Mouse (Mus musculus): ENCODE results near the gene Thtpa.

Thtpa gene

GRCm38 (mm10) chr14:55094704-55095231 is at the start of gene Thtpa:
Thtpa (plus strand) TSS chr14:55094784.
- peak; percentile 79 for DNase-seq

GRCm38 (mm10) chr14:55047971-55048531 is 46.5 kb upstream of the Thtpa start:
- no peak for DNase-seq

- no peak for DNase-seq
Observed at GRCm38 (mm10) chr14:55052496-55052895, 42.1 kb upstream of the Thtpa start.

GRCm38 (mm10) chr14:55053050-55053449 is 41.5 kb upstream of the Thtpa start:
- DNase-seq = no peak

GRCm38 (mm10) chr14:55053708-55054190 is 40.8 kb upstream of the Thtpa start:
- DNase-seq = no peak

- DNase-seq = no peak
Observed at GRCm38 (mm10) chr14:55054191-55054749, 40.3 kb upstream of the Thtpa start.

- no peak for DNase-seq
Observed at GRCm38 (mm10) chr14:55055167-55055834, 39.3 kb upstream of the Thtpa start.

- no peak for DNase-seq
Observed at GRCm38 (mm10) chr14:55059009-55059408, 35.6 kb upstream of the Thtpa start.

- DNase-seq = no peak
Observed at GRCm38 (mm10) chr14:55059931-55060330, 34.7 kb upstream of the Thtpa start.

- no peak for DNase-seq
Observed at GRCm38 (mm10) chr14:55061845-55062244, 32.7 kb upstream of the Thtpa start.

- peak; percentile 98 for DNase-seq
Observed at GRCm38 (mm10) chr14:55062626-55063025, 32.0 kb upstream of the Thtpa start.

GRCm38 (mm10) chr14:55063117-55063516 is 31.5 kb upstream of the Thtpa start:
- DNase-seq = no peak

GRCm38 (mm10) chr14:55063581-55064381 is 30.8 kb upstream of the Thtpa start:
- DNase-seq = no peak

- DNase-seq = no peak
Observed at GRCm38 (mm10) chr14:55064481-55065370, 29.9 kb upstream of the Thtpa start.

- no peak for DNase-seq
Observed at GRCm38 (mm10) chr14:55065391-55065790, 29.2 kb upstream of the Thtpa start.

GRCm38 (mm10) chr14:55066042-55066441 is 28.5 kb upstream of the Thtpa start:
- no peak for DNase-seq

- DNase-seq = no peak
Observed at GRCm38 (mm10) chr14:55071756-55072155, 22.8 kb upstream of the Thtpa start.

GRCm38 (mm10) chr14:55074416-55074815 is 20.2 kb upstream of the Thtpa start:
- no peak for DNase-seq

GRCm38 (mm10) chr14:55076224-55076623 is 18.4 kb upstream of the Thtpa start:
- DNase-seq = no peak

GRCm38 (mm10) chr14:55076956-55077355 is 17.6 kb upstream of the Thtpa start:
- DNase-seq = no peak

GRCm38 (mm10) chr14:55077481-55078365 is 16.9 kb upstream of the Thtpa start:
- DNase-seq = no peak
